Mouse (Mus musculus): ENCODE results near the gene Klhl1.

DNA sequence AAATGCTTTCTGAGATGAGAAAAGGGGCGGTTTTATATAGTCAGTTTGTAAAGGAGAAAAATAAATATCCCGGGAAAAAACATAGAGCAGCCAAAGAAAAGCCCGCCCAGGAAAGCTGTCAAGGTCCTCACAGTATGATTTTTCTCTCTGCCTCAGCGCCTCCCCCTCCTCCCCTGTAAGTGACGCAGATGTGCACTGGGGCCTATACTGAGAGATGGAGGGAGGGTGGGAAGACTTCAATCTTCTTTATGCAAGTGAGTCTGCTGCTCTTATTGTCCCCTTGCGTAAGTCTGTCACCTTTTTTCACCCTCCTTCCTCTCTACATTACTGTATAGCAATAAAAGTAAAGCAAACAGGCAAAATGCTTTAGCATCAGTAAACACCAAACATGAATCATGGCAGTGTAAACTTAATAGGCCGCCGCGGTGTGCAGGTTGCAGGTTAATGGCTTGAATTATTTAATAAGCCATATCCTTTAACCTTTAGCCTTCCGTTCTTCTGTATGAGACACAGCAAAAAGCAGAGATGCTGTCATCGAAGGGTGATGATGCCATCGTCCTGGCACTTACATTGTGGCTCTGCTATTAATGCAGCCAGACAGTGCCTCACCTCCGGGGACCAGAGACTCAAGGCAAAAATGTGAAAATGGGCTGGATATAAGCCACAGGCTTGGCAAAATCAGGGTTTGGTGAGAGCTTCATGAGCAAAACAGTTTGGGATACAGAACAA is at the start of gene Klhl1:
- no peak for TF ChIP-seq CTCF (IDR thresholded peaks at IDR 0.05; ENCODE audit: low read depth)
- no peak for TF ChIP-seq EP300 (IDR thresholded peaks at IDR 0.05; ENCODE audit: low read depth)
